Mouse (Mus musculus): ENCODE data around the gene Hinfp.

Hinfp gene

GRCm38 (mm10) chr9:44259014-44259413 is 46.5 kb downstream of the Hinfp start:
- no peak for DNase-seq (ENCODE audit: low spot score in 2 of 2)

GRCm38 (mm10) chr9:44256213-44256612 is 49.3 kb downstream of the Hinfp start:
- DNase-seq (ENCODE audit: low spot score in 2 of 2), result no peak

GRCm38 (mm10) chr9:44255136-44255521 is 50.3 kb downstream of the Hinfp start:
- DNase-seq (ENCODE audit: low spot score in 2 of 2), result no peak

GRCm38 (mm10) chr9:44254508-44255135 is 50.8 kb downstream of the Hinfp start:
- no peak for DNase-seq (ENCODE audit: low spot score in 2 of 2)

GRCm38 (mm10) chr9:44253441-44253840 is 52.0 kb downstream of the Hinfp start:
- peak; percentile 60 to 70 for DNase-seq (ENCODE audit: low spot score in 2 of 2)

- no peak for DNase-seq (ENCODE audit: low spot score in 2 of 2)
These were observed 54.2 kb downstream of the Hinfp start, which contains the start of gene Pdzd3 for GRCm38 (mm10) chr9:44251314-44251713. Gene Pdzd3 (minus strand): TSS chr9:44251471.

GRCm38 (mm10) chr9:44250445-44250844 is 55.0 kb downstream of the Hinfp start:
- DNase-seq (ENCODE audit: low spot score in 2 of 2), result no peak

- DNase-seq (ENCODE audit: low spot score in 2 of 2), result peak; percentile 82 to 87
These were observed 56.0 kb downstream of the Hinfp start for GRCm38 (mm10) chr9:44249181-44250146.

- no peak for DNase-seq (ENCODE audit: low spot score in 2 of 2)
These were observed 57.6 kb downstream of the Hinfp start for GRCm38 (mm10) chr9:44247907-44248306.

- DNase-seq (ENCODE audit: low spot score in 2 of 2), result no peak
These were observed 61.9 kb downstream of the Hinfp start for GRCm38 (mm10) chr9:44243621-44244020.

Measured in thymus, postnatal 10 days (tissue).